Mouse (Mus musculus) gonadal fat pad, adult 2 months (tissue): ENCODE measurements at regions not wholly inside any gene's neighbourhood (a gene's known extent, or its start where the extent isn't known, plus 50 kb on each side); places are given as distances from the start of the nearest gene placed in this dataset.

Experiments
- DNase-seq: peaks from one replicate; pipeline ENCODE4 v3.0.0-alpha.2; 2012; ENCODE audit warnings: low read depth

- no peak for DNase-seq
These were observed 271.5 kb upstream of the BC052040 start for GRCm38 (mm10) chr2:115309856-115310631.

- no peak for DNase-seq
These were observed 263.0 kb upstream of the BC052040 start for GRCm38 (mm10) chr2:115318551-115318950.

- no peak for DNase-seq
These were observed 258.9 kb upstream of the BC052040 start for GRCm38 (mm10) chr2:115322582-115322981.

- DNase-seq = no peak
These were observed 255.0 kb upstream of the BC052040 start for GRCm38 (mm10) chr2:115326526-115326925.

DNA sequence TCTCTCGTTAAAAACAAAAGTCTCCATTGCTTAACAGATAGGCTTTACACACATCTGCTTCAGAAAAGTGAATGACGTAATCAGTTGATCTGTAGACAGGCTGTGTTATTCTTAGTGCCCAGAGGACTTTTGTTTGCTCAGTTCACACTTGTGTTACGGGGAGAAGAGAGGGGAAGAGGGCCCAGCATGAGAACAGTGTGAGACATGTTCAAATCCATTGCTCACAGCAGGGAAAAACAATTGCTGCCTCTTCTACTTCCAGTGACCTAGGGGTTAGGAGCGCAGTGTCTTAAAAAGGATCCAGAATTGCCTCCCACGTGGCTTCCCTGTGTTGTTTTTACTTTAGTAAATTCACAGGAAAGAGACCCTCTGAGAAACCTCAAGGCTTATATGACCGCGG, 243.3 kb upstream of the BC052040 start:
- no peak for DNase-seq

GRCm38 (mm10) chr2:115339034-115339433, 242.5 kb upstream of the BC052040 start:
- no peak for DNase-seq

- DNase-seq = no peak
These were observed 239.2 kb upstream of the BC052040 start for GRCm38 (mm10) chr2:115342360-115342759.

- peak; percentile 9 for DNase-seq
These were observed 235.0 kb upstream of the BC052040 start for GRCm38 (mm10) chr2:115346551-115346950.

GRCm38 (mm10) chr2:115348263-115348662, 233.3 kb upstream of the BC052040 start:
- no peak for DNase-seq

DNA sequence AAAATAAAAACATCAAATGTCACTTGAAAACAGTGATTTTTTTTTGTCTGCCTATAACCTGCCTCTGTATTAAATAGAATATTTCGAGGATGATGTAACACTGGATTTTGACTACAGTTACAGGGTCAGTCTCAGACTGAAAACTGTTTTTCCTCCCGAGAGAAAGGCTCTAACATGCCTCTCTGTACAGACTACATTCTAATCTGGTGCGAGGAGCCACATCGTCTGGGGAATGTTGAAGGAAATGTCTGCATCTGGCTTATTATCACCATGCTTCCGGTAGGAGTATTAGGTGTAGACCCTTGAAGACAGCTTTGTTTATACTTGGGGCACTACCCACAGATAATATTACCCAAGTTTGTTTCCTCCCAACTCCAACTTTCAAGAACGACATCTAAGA, 210.4 kb upstream of the BC052040 start:
- no peak for DNase-seq

GRCm38 (mm10) chr2:115375336-115375735, 206.2 kb upstream of the BC052040 start:
- DNase-seq = no peak

- DNase-seq = no peak
These were observed 196.9 kb upstream of the BC052040 start for GRCm38 (mm10) chr2:115384414-115385180.

DNA sequence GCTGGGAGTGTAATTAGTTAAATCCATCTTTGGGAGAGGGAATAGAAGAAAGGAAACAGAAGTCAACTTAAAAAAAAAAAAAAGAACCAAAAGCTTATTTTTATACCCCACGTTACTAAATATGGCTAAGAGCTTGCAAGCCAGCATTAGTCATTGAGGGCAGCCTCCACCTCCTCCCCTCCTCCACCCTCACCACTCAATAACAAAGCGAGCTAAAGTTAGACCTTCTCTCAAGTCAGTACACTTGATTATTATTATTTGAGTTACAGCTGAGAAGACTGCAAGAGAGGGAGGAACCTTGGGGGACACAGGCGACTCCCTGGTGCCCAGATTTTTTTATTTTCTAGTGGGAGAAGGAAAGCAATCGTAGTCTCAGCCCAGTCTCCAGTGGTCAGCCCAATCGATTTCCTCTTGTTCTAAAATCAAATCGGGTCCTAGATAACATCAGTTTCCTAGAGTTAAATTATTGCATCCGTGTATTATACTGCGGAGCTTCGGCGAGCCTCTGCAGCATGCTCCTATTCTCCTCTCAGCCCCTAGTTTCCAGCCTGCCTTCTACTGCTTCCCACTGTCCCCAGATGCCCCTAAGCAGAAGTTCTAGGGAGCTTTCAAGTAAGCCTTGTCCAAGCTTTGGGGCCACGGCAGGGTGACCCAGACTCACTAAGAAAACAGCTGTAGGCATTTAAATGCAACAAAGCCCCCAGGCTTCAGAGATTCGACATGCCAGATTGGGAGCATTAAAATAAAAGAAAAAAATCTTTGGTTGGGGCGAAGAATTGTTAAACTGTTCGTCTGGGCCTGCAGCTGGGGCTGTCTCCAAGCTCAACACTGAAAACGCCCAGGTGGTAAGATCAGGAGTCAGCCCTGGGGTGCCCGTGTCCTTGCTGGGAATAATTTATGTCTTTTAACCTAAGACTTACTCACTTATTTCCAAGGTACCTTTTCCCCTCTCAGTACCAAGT, 196.0 kb upstream of the BC052040 start:
- no peak for DNase-seq

- DNase-seq = no peak
These were observed 189.9 kb upstream of the BC052040 start for GRCm38 (mm10) chr2:115391575-115391974.

DNA sequence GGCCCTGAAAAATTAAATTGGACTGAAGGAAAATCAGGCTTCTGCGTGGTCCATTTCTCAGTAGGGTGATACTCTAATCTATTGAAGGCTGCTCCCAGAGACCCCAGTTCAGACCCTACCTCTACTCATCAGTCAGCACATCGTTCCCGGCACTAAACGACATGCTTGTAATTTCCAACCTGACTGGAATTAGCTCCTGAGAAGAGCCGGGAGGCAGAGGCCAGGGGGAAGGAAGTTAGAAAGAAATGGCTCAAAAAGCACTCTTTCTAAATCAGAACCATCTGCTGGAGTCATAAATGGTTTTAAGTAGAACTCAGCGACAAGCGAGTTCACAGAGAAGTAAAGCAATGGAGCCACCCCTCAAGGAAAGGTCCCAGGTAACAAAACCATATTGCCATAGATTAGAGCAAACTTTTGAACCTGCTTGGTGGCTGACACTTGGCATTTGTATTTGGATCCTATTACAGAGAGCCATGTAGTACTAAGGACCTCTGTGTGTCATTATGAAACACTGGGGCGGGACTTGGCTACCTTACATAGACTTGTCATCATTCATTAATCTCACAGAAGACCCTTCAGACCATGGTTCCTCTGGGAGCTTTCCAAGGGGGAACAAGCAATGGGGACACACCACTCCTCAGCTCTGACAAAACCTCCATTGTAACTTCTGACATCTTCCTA, 189.3 kb upstream of the BC052040 start:
- DNase-seq = no peak

DNA sequence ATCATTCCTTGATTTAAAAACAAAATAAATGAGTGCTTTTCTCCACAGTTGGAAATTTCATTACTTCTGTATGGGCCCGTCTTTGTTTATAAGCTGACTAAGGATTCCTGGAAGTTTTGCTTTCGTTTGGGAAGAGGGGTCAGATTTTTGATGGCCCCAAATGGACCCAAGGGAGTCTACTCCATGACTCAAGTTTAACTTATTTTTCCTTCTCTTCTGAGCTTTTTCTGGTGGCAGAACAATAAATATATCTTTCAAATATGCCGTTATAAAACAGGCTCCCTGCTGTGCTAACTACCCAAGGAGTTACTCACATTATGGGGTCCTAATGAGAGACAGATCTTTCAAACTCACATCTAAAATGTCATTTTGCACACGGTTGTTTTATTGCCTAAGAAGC, 187.4 kb upstream of the BC052040 start:
- DNase-seq = no peak

DNA sequence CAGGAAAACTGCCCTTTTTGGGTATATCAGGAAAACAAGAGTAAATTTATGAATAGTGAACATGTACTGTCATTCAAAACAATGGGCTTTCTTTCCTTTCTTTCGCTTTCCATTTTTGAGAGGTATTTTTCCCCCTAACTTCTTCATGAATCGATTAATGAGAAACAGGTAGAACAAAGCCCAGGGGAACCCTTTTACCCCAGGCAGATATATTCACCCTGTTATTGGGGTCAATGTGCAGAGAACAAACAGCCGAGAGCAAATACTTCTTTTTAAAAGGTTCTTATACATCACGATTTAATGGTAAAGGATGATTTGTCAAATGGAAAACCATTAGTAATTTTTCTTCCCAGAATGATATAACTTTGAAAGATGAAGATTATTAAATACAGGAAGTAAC, 183.0 kb upstream of the BC052040 start:
- no peak for DNase-seq

- no peak for DNase-seq
These were observed 182.3 kb upstream of the BC052040 start for GRCm38 (mm10) chr2:115399107-115399740.

GRCm38 (mm10) chr2:115399987-115400550, 181.4 kb upstream of the BC052040 start:
- DNase-seq = no peak

DNA sequence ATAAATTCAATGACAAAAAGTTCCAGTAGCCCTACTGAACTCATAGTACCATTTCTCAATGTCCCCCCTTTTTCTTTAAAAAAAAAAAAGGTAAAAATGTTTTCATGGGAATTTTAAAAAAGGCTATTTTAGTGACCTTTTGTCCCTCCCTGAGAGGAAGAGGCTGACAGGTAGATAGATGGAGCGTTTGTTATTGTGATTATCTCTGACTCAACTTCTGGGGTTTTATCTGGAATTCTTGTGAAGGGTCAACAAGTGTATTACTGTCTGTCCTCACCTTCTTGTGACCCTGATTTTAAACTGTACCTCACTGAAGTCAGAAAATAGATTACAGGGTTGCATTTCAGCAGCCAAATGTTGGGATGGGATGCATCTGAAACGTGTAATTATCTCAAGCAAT, 179.3 kb upstream of the BC052040 start:
- DNase-seq = no peak

DNA sequence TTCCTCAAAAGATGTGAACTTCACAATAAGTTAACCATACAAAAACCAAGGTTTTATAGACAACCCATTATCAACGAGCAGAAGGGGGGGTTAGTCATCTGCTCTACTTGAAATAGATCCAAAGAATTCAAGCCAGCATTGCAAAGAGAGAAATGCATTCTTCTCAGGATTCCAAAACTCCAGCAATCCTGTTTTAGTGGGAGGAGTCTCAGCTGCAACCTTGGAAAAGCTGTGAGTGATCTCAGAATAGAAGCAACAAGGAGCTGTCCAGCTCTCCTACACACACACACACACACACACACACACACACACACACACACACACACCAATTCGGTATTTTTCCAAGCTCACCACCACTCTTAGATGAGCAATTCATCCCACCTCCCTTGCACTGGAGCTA, 149.0 kb upstream of the BC052040 start:
- DNase-seq = no peak
